ENCODE assay signal across 8 mouse cellular contexts in the genomic region with DNA sequence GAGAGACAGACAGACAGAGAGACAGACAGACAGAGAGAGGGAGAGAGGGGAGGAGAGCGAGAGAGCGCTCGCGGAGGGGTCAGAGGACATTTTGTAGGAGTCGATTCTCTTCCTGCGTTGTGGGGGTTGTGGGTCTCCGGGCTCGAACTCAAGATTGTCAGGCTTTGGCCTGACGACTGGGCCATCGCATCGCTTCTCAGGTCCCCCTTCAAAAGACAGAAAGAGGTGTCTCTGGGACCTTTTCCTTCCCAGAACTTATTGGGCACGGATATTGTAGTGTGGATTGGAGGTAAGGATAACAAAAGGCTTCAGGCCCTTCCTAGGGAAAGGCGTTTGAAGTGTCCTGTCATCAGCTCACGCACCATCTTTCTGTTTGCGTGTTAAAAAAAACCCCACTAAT. TPM values are rescaled to one million over a fixed set of nuclear protein-coding genes. Genes with fewer than 3 reads are reported as not detected.
DNase-seq lines count a peak whose midpoint lies in the region; ATAC-seq and TF ChIP-seq lines count a peak whose summit lies in the region.

No protein-coding gene starts in this region.

- peaks cover 19% of the 10 kb centered on the region; the same call in 1 of the 2 replicates for H3K79me2 ChIP-seq in liver, adult 2 months (ENCODE audit: control insufficient read depth, insufficient read depth, low read length)

- 2% methylated on average over 15 of the region's 15 CpGs for WGBS in kidney, embryonic 15.5 days
- 7% methylated on average over 15 of the region's 15 CpGs for WGBS in forebrain, embryonic 16.5 days
- 2% methylated on average over 15 of the region's 15 CpGs for WGBS in liver, adult 2 months
- under 1% methylated on average over 15 of the region's 15 CpGs for WGBS in small intestine, adult 2 months

- TF ChIP-seq POLR2A in liver, adult 2 months (IDR thresholded peaks at IDR 0.05; ENCODE audit: extremely low read depth, insufficient read depth, low read length) = no peak
- no peak for TF ChIP-seq POLR2A in small intestine, adult 2 months (IDR thresholded peaks at IDR 0.05; ENCODE audit: low read depth, low read length)

- TF ChIP-seq CTCF in liver, adult 2 months (IDR thresholded peaks at IDR 0.05; ENCODE audit: low read depth, low read length) = no peak
- no peak for TF ChIP-seq CTCF in small intestine, adult 2 months (IDR thresholded peaks at IDR 0.05; ENCODE audit: extremely low read depth, insufficient read length, insufficient replicate concordance, low read depth, low read length)

- H3K4me3 ChIP-seq in kidney, embryonic 15.5 days (replicated peaks) = peak overlapping the region; percentile 88
- peak overlapping the region; percentile 95 for H3K4me3 ChIP-seq in forebrain, embryonic 16.5 days (replicated peaks; ENCODE audit: low read length)
- peak overlapping the region; percentile 93 for H3K4me3 ChIP-seq in liver, adult 2 months (ENCODE audit: insufficient read depth, low read depth, low read length)
- peak overlapping the region; percentile 68 for H3K4me3 ChIP-seq in small intestine, adult 2 months (ENCODE audit: low read depth, low read length)

- no peak overlapping the region; the same call in 1 of the 2 replicates for H3K27ac ChIP-seq in kidney, embryonic 15.5 days
- no peak overlapping the region for H3K27ac ChIP-seq in forebrain, embryonic 16.5 days (ENCODE audit: low read length)
- peak overlapping the region; percentile 41 for H3K27ac ChIP-seq in liver, adult 2 months (replicated peaks; ENCODE audit: insufficient read depth, low read depth, low read length)
- H3K27ac ChIP-seq in small intestine, adult 2 months (ENCODE audit: insufficient read depth, low read depth, low read length) = no peak overlapping the region

- intact Hi-C loops in gastrocnemius, postnatal 36 days (cut with DNase I) = loop anchor here (5.0 kb wide), 1 partner anchor 37 kb away; no protein-coding TSS in a partner anchor

- no peaks in the 10 kb centered on the region for H3K27me3 ChIP-seq in kidney, embryonic 15.5 days
- no peaks in the 10 kb centered on the region for H3K27me3 ChIP-seq in forebrain, embryonic 16.5 days (replicated peaks; ENCODE audit: control insufficient read depth, insufficient read depth, low read length)
- H3K27me3 ChIP-seq in liver, adult 2 months (ENCODE audit: control insufficient read depth, insufficient read depth, low read length) = no peaks in the 10 kb centered on the region
- no peaks in the 10 kb centered on the region for H3K27me3 ChIP-seq in small intestine, adult 2 months (ENCODE audit: control insufficient read depth, insufficient read depth, low read length)

- peaks cover 33% of the 10 kb centered on the region for H3K36me3 ChIP-seq in kidney, embryonic 15.5 days
- peaks cover 19% of the 10 kb centered on the region for H3K36me3 ChIP-seq in forebrain, embryonic 16.5 days (ENCODE audit: control insufficient read depth, insufficient read depth)
- H3K36me3 ChIP-seq in liver, adult 2 months (ENCODE audit: control insufficient read depth, insufficient read depth, low read length) = peaks cover 26% of the 10 kb centered on the region
- peaks cover 24% of the 10 kb centered on the region for H3K36me3 ChIP-seq in small intestine, adult 2 months (ENCODE audit: control insufficient read depth, insufficient read depth, low read length)

- no peak for ATAC-seq in kidney, embryonic 15.5 days (replicated peaks; ENCODE audit: low FRiP score)
- ATAC-seq in forebrain, embryonic 16.5 days = no peak

- peak overlapping the region; percentile 70 for H3K4me2 ChIP-seq in kidney, embryonic 15.5 days
- H3K4me2 ChIP-seq in forebrain, embryonic 16.5 days (ENCODE audit: low read length) = peak overlapping the region; percentile 94

- no peaks in the 10 kb centered on the region for H3K9me3 ChIP-seq in kidney, embryonic 15.5 days (replicated peaks)
- no peaks in the 10 kb centered on the region for H3K9me3 ChIP-seq in forebrain, embryonic 16.5 days (ENCODE audit: control insufficient read depth, low read length)

- DNase-seq in kidney, adult 9 months = no peak
- peak; percentile 18 for DNase-seq in T-cell, adult 2 months (ENCODE audit: low spot score)
- peak; percentile 14 for DNase-seq in liver, adult 2 months (ENCODE audit: extremely low read depth, low read depth, low spot score)
- DNase-seq in gastrocnemius, postnatal 4 days (ENCODE audit: low spot score in 2 of 2) = no peak
- DNase-seq in gastrocnemius, postnatal 36 days = no peak

- peak overlapping the region; percentile 86 for H3K9ac ChIP-seq in kidney, embryonic 15.5 days
- peak overlapping the region; percentile 90 for H3K9ac ChIP-seq in forebrain, embryonic 16.5 days (replicated peaks; ENCODE audit: low read depth, low read length)
- peak overlapping the region; percentile 91 for H3K9ac ChIP-seq in liver, adult 2 months (ENCODE audit: low read depth, low read length)

- peaks cover 11% of the 10 kb centered on the region for H3K4me1 ChIP-seq in kidney, embryonic 15.5 days
- H3K4me1 ChIP-seq in forebrain, embryonic 16.5 days (replicated peaks; ENCODE audit: control insufficient read depth, insufficient read depth, low read length) = peaks cover 14% of the 10 kb centered on the region
- H3K4me1 ChIP-seq in liver, adult 2 months (ENCODE audit: control insufficient read depth, insufficient read depth, low read length) = peaks cover 12% of the 10 kb centered on the region
- peaks cover 3% of the 10 kb centered on the region; the same call in 1 of the 2 replicates for H3K4me1 ChIP-seq in small intestine, adult 2 months (ENCODE audit: control insufficient read depth, insufficient read depth, insufficient read length, low read length)

RNA-seq across cellular contexts. Expression of a gene that starts 0.9 kb away (rescaled TPM):
- 28.0 TPM in 2 replicates for polyA plus RNA-seq in kidney, embryonic 15.5 days (2015; fragmentation: Nextera tagmentation; extraction: Ambion mirVana)
- polyA plus RNA-seq in forebrain, embryonic 16.5 days (2015; fragmentation: Nextera tagmentation; extraction: Ambion mirVana) = 13.3 and 13.7 TPM in 2 replicates
- 4.5 and 5.0 TPM in 2 replicates for total RNA-seq in liver, adult 2 months (2014; rRNA removed)
- polyA plus RNA-seq in liver, adult 2 months (2012; rRNA removed) = 1.0 and 1.5 TPM in 2 replicates
- polyA plus RNA-seq in small intestine, adult 2 months (2012; rRNA removed) = 0.48 and 0.58 TPM in 2 replicates
- total RNA-seq in gastrocnemius, postnatal 4 days (2021) = 10 to 100 TPM; 10.4 to 11.1 TPM
- 1 to 10 TPM; 3.5 to 4.4 TPM for total RNA-seq in gastrocnemius, postnatal 36 days (2021)

RNA-seq across cellular contexts. Expression of a gene that starts 1.1 kb away (rescaled TPM):
- polyA plus RNA-seq in kidney, embryonic 15.5 days (2015; fragmentation: Nextera tagmentation; extraction: Ambion mirVana) = 47.6 and 50.3 TPM in 2 replicates
- 47.1 and 48.3 TPM in 2 replicates for polyA plus RNA-seq in forebrain, embryonic 16.5 days (2015; fragmentation: Nextera tagmentation; extraction: Ambion mirVana)
- total RNA-seq in liver, adult 2 months (2014; rRNA removed) = 20.8 and 24.2 TPM in 2 replicates
- 1.7 and 2.2 TPM in 2 replicates for polyA plus RNA-seq in liver, adult 2 months (2012; rRNA removed)
- 0.48 and 1.1 TPM in 2 replicates for polyA plus RNA-seq in small intestine, adult 2 months (2012; rRNA removed)
- total RNA-seq in gastrocnemius, postnatal 4 days (2021) = 10 to 100 TPM; 32.3 to 38.9 TPM
- 10 to 100 TPM; 18.9 to 20.5 TPM for total RNA-seq in gastrocnemius, postnatal 36 days (2021)

Comparison
In these comparisons a context has a peak if more than half of its experiments do, and no peak if none do; other contexts are left out.
1. DNase-seq: peak in T-cell, adult 2 months (single experiment) and liver, adult 2 months (single experiment); none in kidney, adult 9 months (single experiment), gastrocnemius, postnatal 4 days (0 of 2) and gastrocnemius, postnatal 36 days (0 of 2).
2. RNA of a gene that starts 1.1 kb away (polyA plus RNA-seq): 47.6 to 50.3 TPM in kidney, embryonic 15.5 days and 47.1 to 48.3 TPM in forebrain, embryonic 16.5 days; 1.7 to 2.2 TPM in liver, adult 2 months and 0.48 to 1.1 TPM in small intestine, adult 2 months; every median in the first group is over 10 times any median in the second.
3. Peak in every context shown above with its lines, with median percentiles within 50 percentile points of each other: H3K4me3 ChIP-seq and H3K9ac ChIP-seq.